Mouse (Mus musculus) myocyte (in vitro differentiated cells): ENCODE results near the gene Lrig1. TPM values are rescaled to one million over a fixed set of nuclear protein-coding genes. Genes with fewer than 3 reads are reported as not detected.

Source experiments
- H3K27me3 ChIP-seq: one replicate; pipeline ENCODE4 v1.6.1; 2011; ENCODE audit not compliant: control insufficient read depth, insufficient read depth, insufficient read length
- H3K36me3 ChIP-seq: one replicate; pipeline ENCODE4 v1.6.1; 2011; ENCODE audit not compliant: control insufficient read depth, insufficient read depth
- H3K4me2 ChIP-seq: one replicate; pipeline ENCODE4 v1.6.1; 2011; ENCODE audit warnings: low read depth, control low read depth
- H3K4me3 ChIP-seq: one replicate; pipeline ENCODE4 v1.5.1; 2011; ENCODE audit warnings: mild to moderate bottlenecking, control low read depth, moderate library complexity
- H3K79me2 ChIP-seq: one replicate; pipeline ENCODE4 v1.6.1; 2011; ENCODE audit not compliant: control insufficient read depth, insufficient read depth
- H3ac ChIP-seq: one replicate; pipeline ENCODE4 v1.6.1; 2011; ENCODE audit not compliant: control insufficient read depth, insufficient read length
- CEBPB ChIP-seq: IDR thresholded peaks from 2 replicates; pipeline ENCODE4 v1.6.1; 2011; ENCODE audit warnings: mild to moderate bottlenecking, moderate library complexity; ENCODE audit not compliant: poor library complexity, insufficient read depth, severe bottlenecking
- E2F4 ChIP-seq: IDR thresholded peaks from one replicate; pipeline ENCODE4 v1.6.1; 2011; ENCODE audit warnings: mild to moderate bottlenecking, control low read depth, moderate library complexity; ENCODE audit not compliant: insufficient read depth
- MAX ChIP-seq: IDR thresholded peaks from one replicate; pipeline ENCODE4 v1.6.1; 2011; ENCODE audit warnings: low read depth, mild to moderate bottlenecking, control low read depth
- MYOD1 ChIP-seq, 3 experiments: IDR thresholded peaks; one replicate each; pipeline ENCODE4 v1.6.1; 2011; ENCODE audit warnings: control low read depth in 2 of 3, low read depth in 2 of 3, mild to moderate bottlenecking in 2 of 3, moderate library complexity in 1 of 3; ENCODE audit not compliant: insufficient read length in 2 of 3, control insufficient read depth in 1 of 3
- MYOG ChIP-seq, 3 experiments: IDR thresholded peaks; one replicate each; pipeline ENCODE4 v1.6.1; 2011; ENCODE audit warnings: control low read depth in 2 of 3, low read depth in 2 of 3, mild to moderate bottlenecking in 2 of 3; ENCODE audit not compliant: insufficient read length in 2 of 3, control insufficient read depth in 1 of 3, insufficient read depth in 1 of 3
- POLR2A ChIP-seq: IDR thresholded peaks from one replicate; pipeline ENCODE4 v1.6.1; 2011; ENCODE audit warnings: low read depth, mild to moderate bottlenecking, control low read depth, moderate library complexity; ENCODE audit not compliant: insufficient read length
- POLR2AphosphoS2 ChIP-seq: IDR thresholded peaks from one replicate; pipeline ENCODE4 v1.6.1; 2011; ENCODE audit warnings: low read depth, control low read depth; ENCODE audit not compliant: insufficient read length
- REST ChIP-seq: IDR thresholded peaks from one replicate; pipeline ENCODE4 v1.6.1; 2011; ENCODE audit warnings: mild to moderate bottlenecking, control low read depth, moderate library complexity; ENCODE audit not compliant: insufficient read depth, insufficient read length
- SRF ChIP-seq: IDR thresholded peaks from one replicate; pipeline ENCODE4 v1.6.1; 2011; ENCODE audit warnings: low read depth; ENCODE audit not compliant: control insufficient read depth, insufficient read length
- TCF12 ChIP-seq: IDR thresholded peaks from one replicate; pipeline ENCODE4 v1.6.1; 2011; ENCODE audit warnings: mild to moderate bottlenecking, control low read depth; ENCODE audit not compliant: poor library complexity, insufficient read depth, severe bottlenecking
- TCF3 ChIP-seq: IDR thresholded peaks from one replicate; pipeline ENCODE4 v1.6.1; 2011; ENCODE audit warnings: low read depth, control low read depth; ENCODE audit not compliant: insufficient read length
- USF1 ChIP-seq: IDR thresholded peaks from one replicate; pipeline ENCODE4 v1.6.1; 2011; ENCODE audit warnings: low read depth, mild to moderate bottlenecking, control low read depth, moderate library complexity
- polyA plus RNA-seq: library from polyadenylated mRNA; unstranded; fragments of >200 nt; fragmentation: generic; extraction: Trizol; gene quantifications from one replicate; pipeline ENCODE4 v1.2.1, GENCODE M21; 2012; ENCODE audit warnings: missing spikeins

The Lrig1 gene
- polyA plus RNA-seq, 1 experiment: 22.1 TPM

DNA sequence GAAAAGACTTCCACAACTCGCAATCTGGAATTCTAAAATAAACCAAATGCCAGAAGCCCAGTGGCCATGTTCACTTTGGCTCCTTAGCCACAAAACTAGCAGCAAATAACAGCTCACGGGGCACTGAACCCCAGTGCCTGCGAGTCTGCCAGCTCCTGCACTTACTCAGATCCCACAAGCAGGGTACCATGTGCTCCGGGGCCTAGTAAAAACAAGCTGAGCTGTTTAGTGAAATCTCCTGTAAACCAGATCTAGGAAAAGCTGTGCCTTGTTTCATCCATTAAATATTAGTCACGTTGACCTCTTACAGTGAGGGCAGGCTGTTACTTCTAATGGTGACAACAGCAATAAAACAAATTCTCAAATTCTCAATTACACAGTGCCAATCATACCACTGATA is 81.3 kb downstream of the Lrig1 start:
- Histone ChIP-seq H3K4me2 (no peak overlapping the region), H3K36me3 (no peaks in the 10 kb centered on the region), H3K79me2 (no peaks in the 10 kb centered on the region), H3K4me3 (no peak overlapping the region), H3K27me3 (no peaks in the 10 kb centered on the region), H3ac (no peak overlapping the region)
- TF ChIP-seq USF1 (no peak), POLR2AphosphoS2 (no peak), CEBPB (no peak), MYOD1 (IDR thresholded peaks at IDR 0.05; ENCODE audit: control insufficient read depth in 1 of 3, insufficient read length in 2 of 3, low read depth in 2 of 3) (no peak), TCF3 (no peak), E2F4 (no peak), POLR2A (no peak), MAX (no peak), TCF12 (no peak), MYOG (IDR thresholded peaks at IDR 0.05; ENCODE audit: control insufficient read depth in 1 of 3, insufficient read depth in 1 of 3, insufficient read length in 2 of 3, low read depth in 2 of 3) (no peak), REST (no peak)

DNA sequence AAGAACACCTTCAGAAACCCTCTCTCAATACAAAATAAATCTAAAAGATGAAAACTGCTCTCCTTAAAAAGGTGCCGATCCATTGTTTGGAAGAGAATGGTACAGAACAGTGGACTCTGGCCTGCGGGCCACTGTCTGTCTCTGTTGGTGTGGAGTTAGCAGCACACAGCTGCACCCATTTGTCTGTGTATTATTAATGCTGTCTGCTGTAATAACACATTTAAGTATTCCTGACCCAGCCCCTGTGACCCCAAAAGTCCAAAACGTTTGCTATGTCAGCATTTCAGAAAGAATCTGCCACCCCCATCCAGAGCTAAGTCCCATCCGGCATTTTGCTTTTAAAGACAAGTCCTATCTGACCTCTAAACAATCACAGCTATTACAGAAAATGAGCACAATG is 84.0 kb downstream of the Lrig1 start:
- Histone ChIP-seq H3K79me2 (no peaks in the 10 kb centered on the region), H3ac (no peak overlapping the region), H3K27me3 (no peaks in the 10 kb centered on the region), H3K4me3 (no peak overlapping the region), H3K36me3 (no peaks in the 10 kb centered on the region), H3K4me2 (no peak overlapping the region)
- TF ChIP-seq MYOG (IDR thresholded peaks at IDR 0.05; ENCODE audit: control insufficient read depth in 1 of 3, insufficient read depth in 1 of 3, insufficient read length in 2 of 3, low read depth in 2 of 3) (no peak), E2F4 (no peak), POLR2AphosphoS2 (no peak), USF1 (no peak), SRF (no peak), TCF3 (no peak), CEBPB (no peak), MYOD1 (IDR thresholded peaks at IDR 0.05; ENCODE audit: control insufficient read depth in 1 of 3, insufficient read length in 2 of 3, low read depth in 2 of 3) (no peak), TCF12 (no peak), POLR2A (no peak), MAX (no peak), REST (no peak)

DNA sequence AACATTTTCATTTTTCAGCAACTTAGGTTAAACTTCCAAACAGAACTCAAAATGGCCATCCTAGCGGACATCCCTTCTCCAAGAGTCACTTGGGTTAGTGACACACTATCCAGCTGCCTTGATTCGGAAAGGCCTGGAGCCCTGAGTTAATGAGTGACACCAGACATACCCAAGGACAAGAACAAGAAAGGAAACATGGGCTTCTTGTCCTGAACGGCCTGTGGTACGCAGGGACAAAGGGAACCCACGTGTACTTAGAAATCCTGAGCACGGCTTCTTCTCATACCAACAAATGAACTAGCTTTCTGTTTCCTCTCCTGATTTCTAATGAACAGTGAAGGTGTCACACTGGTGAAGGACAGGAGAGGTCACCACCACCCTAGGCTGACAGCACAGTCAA is 85.6 kb downstream of the Lrig1 start:
- Histone ChIP-seq H3K4me2 (no peak overlapping the region), H3ac (no peak overlapping the region), H3K36me3 (no peaks in the 10 kb centered on the region), H3K27me3 (no peaks in the 10 kb centered on the region), H3K4me3 (no peak overlapping the region), H3K79me2 (no peaks in the 10 kb centered on the region)
- no peak for TF ChIP-seq MAX
- TF ChIP-seq MYOD1 (IDR thresholded peaks at IDR 0.05; ENCODE audit: control insufficient read depth in 1 of 3, insufficient read length in 2 of 3, low read depth in 2 of 3): no peak
- TF ChIP-seq POLR2AphosphoS2: no peak
- TF ChIP-seq POLR2A: no peak
- no peak for TF ChIP-seq USF1
- TF ChIP-seq TCF3: no peak
- TF ChIP-seq MYOG (IDR thresholded peaks at IDR 0.05; ENCODE audit: control insufficient read depth in 1 of 3, insufficient read depth in 1 of 3, insufficient read length in 2 of 3, low read depth in 2 of 3): no peak
- TF ChIP-seq E2F4: no peak
- TF ChIP-seq TCF12: no peak
- TF ChIP-seq REST: no peak
- no peak for TF ChIP-seq SRF

DNA sequence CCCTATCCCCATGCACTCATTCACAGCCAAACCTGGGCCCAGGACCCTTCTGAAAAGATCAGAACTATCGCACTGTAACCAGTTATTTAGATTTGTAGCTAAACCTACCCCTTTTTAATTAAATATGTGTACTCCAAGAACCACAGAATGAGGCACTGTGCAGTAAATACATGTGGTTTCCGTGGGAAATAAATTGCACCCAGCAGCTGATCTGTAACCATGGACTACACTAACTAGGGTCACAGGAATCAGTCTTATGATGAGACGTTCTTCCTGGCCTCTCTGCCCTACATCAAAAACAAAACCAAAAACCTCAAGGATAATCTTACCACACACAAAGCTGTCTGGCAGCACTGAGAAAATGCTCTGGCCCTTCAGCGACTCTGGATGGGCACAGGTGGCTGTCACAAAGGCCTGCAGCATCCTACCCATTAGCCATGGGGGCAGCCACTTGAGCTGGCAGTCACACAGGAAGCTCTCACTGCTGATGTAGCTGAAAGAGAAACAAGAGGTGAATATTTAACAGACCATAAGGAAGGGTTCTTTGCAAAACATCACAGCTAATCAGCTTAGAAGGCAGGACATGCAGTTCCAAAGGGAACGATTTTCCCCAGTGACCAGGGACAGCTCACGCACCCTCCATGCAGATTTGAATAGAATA is 86.6 kb downstream of the Lrig1 start:
- H3K4me3 ChIP-seq: no peak overlapping the region
- no peaks in the 10 kb centered on the region for H3K27me3 ChIP-seq
- TF ChIP-seq MYOD1 (IDR thresholded peaks at IDR 0.05; ENCODE audit: control insufficient read depth in 1 of 3, insufficient read length in 2 of 3, low read depth in 2 of 3) (peak in 2 of 3 experiments; percentile 26 to 52), MYOG (IDR thresholded peaks at IDR 0.05; ENCODE audit: control insufficient read depth in 1 of 3, insufficient read depth in 1 of 3, insufficient read length in 2 of 3, low read depth in 2 of 3) (peak in 2 of 3 experiments; percentile 49 to 56), SRF (no peak), POLR2A (no peak), USF1 (no peak)
- no peaks in the 10 kb centered on the region for H3K79me2 ChIP-seq
- H3ac ChIP-seq: no peak overlapping the region
- no peak overlapping the region for H3K4me2 ChIP-seq
- H3K36me3 ChIP-seq: peaks cover 4% of the 10 kb centered on the region

DNA sequence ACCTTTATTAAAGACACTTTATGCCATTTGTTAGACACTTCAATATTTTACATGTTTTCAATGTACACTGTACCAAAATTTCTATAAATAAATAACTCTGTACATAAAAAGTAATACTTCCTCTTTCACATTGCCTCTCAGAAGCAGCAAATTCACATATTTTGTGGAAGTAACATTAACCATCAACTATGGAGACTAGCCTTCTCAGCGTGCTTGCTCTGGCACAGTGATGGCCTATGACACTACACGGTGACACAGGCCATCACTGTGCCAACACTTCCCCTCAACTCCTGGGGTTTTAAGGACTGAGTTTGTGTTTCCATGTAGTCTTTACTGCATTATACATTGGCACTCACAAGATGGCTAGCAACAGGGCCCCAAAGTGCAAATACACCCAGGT is 95.4 kb downstream of the Lrig1 start:
- H3K79me2 ChIP-seq: no peaks in the 10 kb centered on the region
- H3K4me2 ChIP-seq: peak overlapping the region; percentile 52
- no peak overlapping the region for H3ac ChIP-seq
- H3K36me3 ChIP-seq: peaks cover 14% of the 10 kb centered on the region
- H3K27me3 ChIP-seq: no peaks in the 10 kb centered on the region
- H3K4me3 ChIP-seq: no peak overlapping the region
- TF ChIP-seq MAX (no peak), CEBPB (no peak), USF1 (no peak), TCF12 (no peak), SRF (no peak), E2F4 (no peak), POLR2AphosphoS2 (no peak), POLR2A (no peak), MYOG (IDR thresholded peaks at IDR 0.05; ENCODE audit: control insufficient read depth in 1 of 3, insufficient read depth in 1 of 3, insufficient read length in 2 of 3, low read depth in 2 of 3) (no peak), REST (no peak), TCF3 (no peak), MYOD1 (IDR thresholded peaks at IDR 0.05; ENCODE audit: control insufficient read depth in 1 of 3, insufficient read length in 2 of 3, low read depth in 2 of 3) (no peak)
